Mouse (Mus musculus) bone marrow macrophage, adult 2 months (primary cell): Measurements from ENCODE around the gene Cyfip2.

ENCODE experiments used
- CTCF ChIP-seq: IDR thresholded peaks from 2 replicates; pipeline ENCODE4 v1.5.1; 2012; ENCODE audit warnings: low read depth, mild to moderate bottlenecking, low read length, moderate library complexity
- POLR2A ChIP-seq: IDR thresholded peaks from 2 replicates; pipeline ENCODE4 v1.6.1; 2012; ENCODE audit warnings: mild to moderate bottlenecking, low read depth, low read length, borderline replicate concordance

GRCm38 (mm10) chr11:46185486-46185885, 127.2 kb downstream of the Cyfip2 start:
- TF ChIP-seq POLR2A, result no peak
- TF ChIP-seq CTCF, result no peak
